Mouse (Mus musculus) CH12.LX (cell line): ENCODE data around the gene Lhpp. TPM values are rescaled to one million over a fixed set of nuclear protein-coding genes. Genes with fewer than 3 reads are reported as not detected.

Source experiments
- DNase-seq: peaks from one replicate; pipeline ENCODE4 v3.0.0-alpha.2; 2013; ENCODE audit errors: extremely low read depth
- H3K27ac ChIP-seq: 2 replicates; pipeline ENCODE4 v1.5.1; 2012; ENCODE audit warnings: low read depth, mild to moderate bottlenecking, control low read depth, moderate library complexity; ENCODE audit not compliant: insufficient read depth
- H3K27me3 ChIP-seq: replicated peaks from 2 replicates; pipeline ENCODE3; 2012; ENCODE audit warnings: inconsistent platforms
- H3K36me3 ChIP-seq, 2 experiments: replicated peaks in 1 of 2; 2 replicates each; pipeline versions ENCODE3 to v1.6.1; 2012; ENCODE audit warnings: inconsistent platforms in 1 of 2, low read length in 1 of 2, mild to moderate bottlenecking in 1 of 2, mixed read lengths in 1 of 2, moderate library complexity in 1 of 2; ENCODE audit not compliant: control insufficient read depth in 1 of 2, insufficient read depth in 1 of 2
- H3K4me1 ChIP-seq, 2 experiments: 2 replicates each; pipeline ENCODE4 v1.6.1; 2012; ENCODE audit warnings: inconsistent platforms in 1 of 2, moderate library complexity in 1 of 2; ENCODE audit not compliant: insufficient read depth in 2 of 2, control insufficient read depth in 1 of 2
- H3K4me2 ChIP-seq: 2 replicates; pipeline ENCODE4 v1.6.1; 2012; ENCODE audit warnings: low read depth, mild to moderate bottlenecking, control low read depth; ENCODE audit not compliant: poor library complexity, insufficient read depth, severe bottlenecking
- H3K4me3 ChIP-seq, 3 experiments: fragments of 150-350 bp in 1 of 3; sonication (generic) in 1 of 3; replicated peaks in 1 of 3; 2 replicates each; pipeline versions ENCODE3 to v1.5.1; 2011 to 2012; ENCODE audit warnings: low read depth in 2 of 3, low read length in 2 of 3, mild to moderate bottlenecking in 2 of 3, moderate library complexity in 2 of 3, control low read depth in 1 of 3, improper control_type of control experiment in 1 of 3, inconsistent platforms in 1 of 3, mixed read lengths in 1 of 3; ENCODE audit not compliant: poor library complexity in 1 of 3
- H3K79me2 ChIP-seq: replicated peaks from 2 replicates; pipeline ENCODE4 v1.6.1; 2012; ENCODE audit warnings: mild to moderate bottlenecking, moderate library complexity; ENCODE audit not compliant: control insufficient read depth, poor library complexity, insufficient read depth, severe bottlenecking; ENCODE audit errors: extremely low read depth
- H3K9ac ChIP-seq: 2 replicates; pipeline ENCODE4 v1.6.1; 2012; ENCODE audit warnings: low read depth, mild to moderate bottlenecking, control low read depth, moderate library complexity; ENCODE audit not compliant: insufficient read depth
- H3K9me3 ChIP-seq: replicated peaks from 2 replicates; pipeline ENCODE3; 2012; ENCODE audit warnings: low read length, inconsistent platforms, mixed read lengths
- BHLHE40 ChIP-seq: IDR thresholded peaks from 2 replicates; pipeline ENCODE4 v1.6.1; 2011; ENCODE audit warnings: mild to moderate bottlenecking, low read depth, low read length, improper control_type of control experiment
- CHD1 ChIP-seq: IDR thresholded peaks from 2 replicates; pipeline ENCODE4 v1.6.1; 2012; ENCODE audit warnings: low read depth, low read length, improper control_type of control experiment, inconsistent platforms
- CTCF ChIP-seq, 2 experiments: IDR thresholded peaks in 1 of 2; conservative IDR thresholded peaks in 1 of 2; 2 replicates each; pipeline ENCODE4 v1.5.1; 2011 to 2012; ENCODE audit warnings: low read depth in 2 of 2, low read length in 2 of 2, improper control_type of control experiment in 1 of 2, inconsistent platforms in 1 of 2, mild to moderate bottlenecking in 1 of 2, moderate library complexity in 1 of 2
- E2F4 ChIP-seq: IDR thresholded peaks from 2 replicates; pipeline ENCODE4 v1.6.1; 2011; ENCODE audit warnings: low read depth, low read length, improper control_type of control experiment; ENCODE audit not compliant: insufficient replicate concordance
- ELF1 ChIP-seq: IDR thresholded peaks from 2 replicates; pipeline ENCODE4 v1.6.1; 2014; ENCODE audit warnings: low read depth, mild to moderate bottlenecking, inconsistent platforms, low read length, improper control_type of control experiment
- HCFC1 ChIP-seq: IDR thresholded peaks from 2 replicates; pipeline ENCODE4 v1.6.1; 2012; ENCODE audit warnings: low read depth, mild to moderate bottlenecking, inconsistent platforms, low read length, improper control_type of control experiment
- IRF4 ChIP-seq: IDR thresholded peaks from 2 replicates; pipeline ENCODE4 v1.6.1; 2014; ENCODE audit warnings: low read depth, mild to moderate bottlenecking, inconsistent platforms, low read length, improper control_type of control experiment
- JUN ChIP-seq: IDR thresholded peaks from 2 replicates; pipeline ENCODE4 v1.6.1; 2011; ENCODE audit warnings: low read depth, mild to moderate bottlenecking, low read length, improper control_type of control experiment, moderate library complexity; ENCODE audit not compliant: insufficient read depth
- MAFK ChIP-seq: IDR thresholded peaks from 2 replicates; pipeline ENCODE4 v1.6.1; 2011; ENCODE audit warnings: low read length, improper control_type of control experiment; ENCODE audit not compliant: insufficient replicate concordance
- MAX ChIP-seq: IDR thresholded peaks from 2 replicates; pipeline ENCODE4 v1.6.1; 2011; ENCODE audit warnings: low read length, improper control_type of control experiment
- MAZ ChIP-seq: IDR thresholded peaks from 2 replicates; pipeline ENCODE4 v1.6.1; 2012; ENCODE audit warnings: low read depth, mild to moderate bottlenecking, inconsistent platforms, low read length, improper control_type of control experiment, moderate library complexity
- MEF2A ChIP-seq: IDR thresholded peaks from 2 replicates; pipeline ENCODE4 v1.6.1; 2014; ENCODE audit warnings: low read depth, mild to moderate bottlenecking, inconsistent platforms, low read length, improper control_type of control experiment, borderline replicate concordance
- MYC ChIP-seq: IDR thresholded peaks from 2 replicates; pipeline ENCODE4 v1.6.1; 2011; ENCODE audit warnings: low read depth, mild to moderate bottlenecking, improper control_type of control experiment, low read length
- NELFE ChIP-seq: IDR thresholded peaks from 2 replicates; pipeline ENCODE4 v1.6.1; 2011; ENCODE audit warnings: low read depth, low read length, improper control_type of control experiment
- NRF1 ChIP-seq: IDR thresholded peaks from 2 replicates; pipeline ENCODE4 v1.6.1; 2014; ENCODE audit warnings: low read depth, mild to moderate bottlenecking, inconsistent platforms, low read length, improper control_type of control experiment, moderate library complexity
- PAX5 ChIP-seq: IDR thresholded peaks from 2 replicates; pipeline ENCODE4 v1.6.1; 2012; ENCODE audit warnings: low read length, inconsistent platforms, mixed read lengths
- POLR2A ChIP-seq: IDR thresholded peaks from 2 replicates; pipeline ENCODE4 v1.6.1; 2011; ENCODE audit warnings: low read depth, mild to moderate bottlenecking, improper control_type of control experiment, low read length
- POLR2AphosphoS2 ChIP-seq: IDR thresholded peaks from 2 replicates; pipeline ENCODE4 v1.6.1; 2011; ENCODE audit warnings: low read depth, low read length, improper control_type of control experiment
- RAD21 ChIP-seq: IDR thresholded peaks from 2 replicates; pipeline ENCODE4 v1.6.1; 2011; ENCODE audit warnings: low read depth, mild to moderate bottlenecking, low read length, improper control_type of control experiment, moderate library complexity
- SIN3A ChIP-seq: IDR thresholded peaks from 2 replicates; pipeline ENCODE4 v1.6.1; 2012; ENCODE audit warnings: low read length, improper control_type of control experiment, inconsistent platforms
- SMC3 ChIP-seq: IDR thresholded peaks from 2 replicates; pipeline ENCODE4 v1.6.1; 2011; ENCODE audit warnings: low read depth, low read length, improper control_type of control experiment
- TBP ChIP-seq: conservative IDR thresholded peaks from 2 replicates; pipeline ENCODE4 v1.6.1; 2011; ENCODE audit warnings: low read depth, low read length, improper control_type of control experiment
- TCF12 ChIP-seq: IDR thresholded peaks from 2 replicates; pipeline ENCODE4 v1.6.1; 2014; ENCODE audit warnings: low read depth, mild to moderate bottlenecking, inconsistent platforms, low read length, improper control_type of control experiment
- UBTF ChIP-seq: IDR thresholded peaks from 2 replicates; pipeline ENCODE4 v1.6.1; 2012; ENCODE audit warnings: low read depth, mild to moderate bottlenecking, inconsistent platforms, low read length, improper control_type of control experiment, moderate library complexity
- USF1 ChIP-seq: IDR thresholded peaks from 2 replicates; pipeline ENCODE4 v1.6.1; 2014; ENCODE audit warnings: low read depth, mild to moderate bottlenecking, inconsistent platforms, low read length, improper control_type of control experiment
- USF2 ChIP-seq: conservative IDR thresholded peaks from 2 replicates; pipeline ENCODE4 v1.6.1; 2011; ENCODE audit warnings: low read depth, low read length, improper control_type of control experiment
- ZC3H11A ChIP-seq: IDR thresholded peaks from 2 replicates; pipeline ENCODE4 v1.6.1; 2012; ENCODE audit warnings: low read depth, mild to moderate bottlenecking, inconsistent platforms, low read length, improper control_type of control experiment
- ZKSCAN1 ChIP-seq: IDR thresholded peaks from 2 replicates; pipeline ENCODE4 v1.6.1; 2012; ENCODE audit warnings: low read depth, inconsistent platforms, low read length, improper control_type of control experiment, borderline replicate concordance
- ZNF384 ChIP-seq: IDR thresholded peaks from 2 replicates; pipeline ENCODE4 v1.6.1; 2012; ENCODE audit warnings: low read depth, low read length, improper control_type of control experiment, inconsistent platforms
- dilution Hi-C: fragments of 300-500 bp; cut with MboI; formaldehyde crosslinking; loops from 2 replicates; pipeline ENCODE4 v1.14.3; 2020; ENCODE audit warnings: low sequenced_read_pairs; ENCODE audit not compliant: extremely low pct_unique_long_range_greater_than_20kb, extremely low pct_ligation_motif_present
- in situ Hi-C: fragments of 300-500 bp; cut with MboI; formaldehyde crosslinking; loops from 3 replicates; pipeline ENCODE4 v1.14.3; 2019; ENCODE audit warnings: low sequenced_read_pairs, low pct_ligation_motif_present, low pct_unique_long_range_greater_than_20kb, mixed read lengths
- polyA plus RNA-seq: library from polyadenylated mRNA; unstranded; fragments of >175 nt; gene quantifications from 2 replicates; pipeline ENCODE4 v1.2.1, GENCODE M21; 2012; ENCODE audit warnings: low read depth; ENCODE audit not compliant: insufficient read length
- total RNA-seq, 2 experiments: library from RNA; depleted of rRNA; stranded (reverse); fragments of 300-350 nt in 1 of 2; fragments of >200 nt in 1 of 2; gene quantifications; 2 replicates each; pipeline ENCODE4 v1.2.3; 2012 to 2014

The Lhpp gene
- total and polyA plus RNA-seq, 3 experiments: 7.8 to 15.4 (median 14.6) TPM

GRCm38 (mm10) chr7:132726106-132726861 lies 115.8 kb downstream of the Lhpp start:
- Histone ChIP-seq H3K36me3 (peaks cover 8 to 60% of the 10 kb centered on the region in 2 experiments), H3K27ac (no peak overlapping the region), H3K79me2 (no peaks in the 10 kb centered on the region), H3K4me3 (no peak overlapping the region), H3K9ac (no peak overlapping the region), H3K9me3 (no peaks in the 10 kb centered on the region)
- DNase-seq: no peak
- TF ChIP-seq NRF1: no peak
- TF ChIP-seq TBP: no peak
- no peak for TF ChIP-seq SMC3
- no peak for TF ChIP-seq IRF4
- no peak for TF ChIP-seq MEF2A
- no peak for TF ChIP-seq ZKSCAN1
- TF ChIP-seq E2F4: no peak
- TF ChIP-seq JUN: no peak
- no peak for TF ChIP-seq MAZ
- TF ChIP-seq MAX: no peak
- TF ChIP-seq ELF1: no peak
- TF ChIP-seq CHD1: no peak
- TF ChIP-seq PAX5: no peak
- TF ChIP-seq ZNF384: no peak
- TF ChIP-seq SIN3A: no peak
- no peak for TF ChIP-seq NELFE
- TF ChIP-seq RAD21: no peak
- no peak for TF ChIP-seq POLR2AphosphoS2
- TF ChIP-seq, all 38 proteins: peak for 0
- no peak overlapping the region for H3K4me2 ChIP-seq
- no peaks in the 10 kb centered on the region for H3K27me3 ChIP-seq
- in situ Hi-C loops (no loop called here), dilution Hi-C loops (no loop called here)
- H3K4me1 ChIP-seq: peaks cover 37 to 80% of the 10 kb centered on the region in 2 experiments

- in situ Hi-C loops (no loop called here), dilution Hi-C loops (no loop called here)
- no peak overlapping the region for H3K4me3 ChIP-seq
- peaks cover 31 to 72% of the 10 kb centered on the region in 2 experiments for H3K4me1 ChIP-seq
- no peak overlapping the region for H3K4me2 ChIP-seq
- peak overlapping the region; percentile 47 for H3K9ac ChIP-seq
- no peaks in the 10 kb centered on the region for H3K9me3 ChIP-seq
- H3K27me3 ChIP-seq: no peaks in the 10 kb centered on the region
- peak overlapping the region; percentile 77 for H3K27ac ChIP-seq
- DNase-seq: peak; percentile 68
- H3K36me3 ChIP-seq: peaks cover 10 to 79% of the 10 kb centered on the region in 2 experiments
- H3K79me2 ChIP-seq: no peaks in the 10 kb centered on the region
- TF ChIP-seq IRF4 (peak; percentile 47; the same call in 1 of the 2 replicates), BHLHE40 (peak; percentile 34; the same call in 1 of the 2 replicates), TCF12 (peak; percentile 91), ZKSCAN1 (no peak), USF1 (no peak), MAX (peak; percentile 66; the same call in 1 of the 2 replicates), MYC (peak; percentile 83), PAX5 (no peak), NRF1 (peak; percentile 66), TBP (no peak), UBTF (no peak), ZC3H11A (no peak), MAFK (no peak), MEF2A (peak; percentile 50; the same call in 1 of the 2 replicates), CTCF (conservative IDR thresholded peaks at IDR 0.05 in 1 of 2, IDR thresholded peaks at IDR 0.05 in 1 of 2; ENCODE audit: low read depth in 2 of 2, low read length in 2 of 2) (no peak), ZNF384 (no peak), POLR2A (peak; percentile 51; the same call in 1 of the 2 replicates), USF2 (no peak), SMC3 (no peak), HCFC1 (no peak), E2F4 (no peak)
Observed at GRCm38 (mm10) chr7:132729093-132729831, 118.8 kb downstream of the Lhpp start.
